Mouse (Mus musculus): ENCODE data around the gene Sult1d1. TPM values are rescaled to one million over a fixed set of nuclear protein-coding genes. Genes with fewer than 3 reads are reported as not detected.
"Not testable (repeated sequence)": the region's sequence is repeated elsewhere in the genome, so short reads cannot be mapped to it uniquely, and the experiment has no call there.

Sult1d1 gene
- polyA plus RNA-seq, 1 experiment from 2014 or later: not detected

- no peak overlapping the region for H3K4me3 ChIP-seq (ENCODE audit: low read depth, low read length)
- ATAC-seq (ENCODE audit: low FRiP score) (no peak), DNase-seq (ENCODE audit: low spot score) (no peak)
- no peak overlapping the region for H3K9ac ChIP-seq (ENCODE audit: low read depth, low read length)
- H3K4me1 ChIP-seq (replicated peaks; ENCODE audit: control insufficient read depth, insufficient read depth, low read length): no peaks in the 10 kb centered on the region
- no peaks in the 10 kb centered on the region for H3K27me3 ChIP-seq (ENCODE audit: control insufficient read depth, insufficient read depth, low read length)
- no peaks in the 10 kb centered on the region for H3K36me3 ChIP-seq (ENCODE audit: control insufficient read depth, insufficient read depth, low read length)
- H3K4me2 ChIP-seq (replicated peaks; ENCODE audit: low read depth, low read length): no peak overlapping the region
- WGBS: 82% methylated on average over 2 of the region's 2 CpGs
- no peaks in the 10 kb centered on the region for H3K9me3 ChIP-seq (ENCODE audit: control insufficient read depth, low read length)
- H3K27ac ChIP-seq (ENCODE audit: low read depth, low read length): no peak overlapping the region
These were observed 36.5 kb downstream of the Sult1d1 start for GRCm38 (mm10) chr5:87532288-87532687.

GRCm38 (mm10) chr5:87523561-87523960 lies 45.3 kb downstream of the Sult1d1 start:
- not testable (repeated sequence) for DNase-seq (ENCODE audit: low spot score); H3K9me3 ChIP-seq (ENCODE audit: control insufficient read depth, low read length); H3K27ac ChIP-seq (ENCODE audit: low read depth, low read length); H3K4me1 ChIP-seq (replicated peaks; ENCODE audit: control insufficient read depth, insufficient read depth, low read length); H3K9ac ChIP-seq (ENCODE audit: low read depth, low read length); H3K27me3 ChIP-seq (ENCODE audit: control insufficient read depth, insufficient read depth, low read length); H3K36me3 ChIP-seq (ENCODE audit: control insufficient read depth, insufficient read depth, low read length); H3K4me3 ChIP-seq (ENCODE audit: low read depth, low read length); ATAC-seq (ENCODE audit: low FRiP score); H3K4me2 ChIP-seq (replicated peaks; ENCODE audit: low read depth, low read length)
- WGBS: 89% methylated on average over 2 of the region's 2 CpGs

GRCm38 (mm10) chr5:87505776-87506458 lies 62.9 kb downstream of the Sult1d1 start:
- Histone ChIP-seq H3K9me3 (ENCODE audit: control insufficient read depth, low read length) (no peaks in the 10 kb centered on the region), H3K27me3 (ENCODE audit: control insufficient read depth, insufficient read depth, low read length) (no peaks in the 10 kb centered on the region), H3K36me3 (ENCODE audit: control insufficient read depth, insufficient read depth, low read length) (no peaks in the 10 kb centered on the region), H3K4me2 (replicated peaks; ENCODE audit: low read depth, low read length) (no peak overlapping the region), H3K4me1 (replicated peaks; ENCODE audit: control insufficient read depth, insufficient read depth, low read length) (no peaks in the 10 kb centered on the region), H3K9ac (ENCODE audit: low read depth, low read length) (no peak overlapping the region), H3K27ac (ENCODE audit: low read depth, low read length) (no peak overlapping the region), H3K4me3 (ENCODE audit: low read depth, low read length) (no peak overlapping the region)
- ATAC-seq (ENCODE audit: low FRiP score): no peak
- 69% methylated on average over 4 of the region's 4 CpGs for WGBS
- no peak for DNase-seq (ENCODE audit: low spot score)

Other genes with a start within 250 kb of the Sult1d1 start
- not detected in 2 replicates for gene Ugt2a3, start 231.8 kb downstream of the Sult1d1 start, polyA plus RNA-seq (2014; fragmentation: Nextera tagmentation; extraction: Ambion mirVana)
- gene Ugt2b38, start 144.8 kb downstream of the Sult1d1 start, polyA plus RNA-seq (2014; fragmentation: Nextera tagmentation; extraction: Ambion mirVana): not detected in 2 replicates
- not detected in 2 replicates for gene Ugt2a2, start 86.8 kb downstream of the Sult1d1 start, polyA plus RNA-seq (2014; fragmentation: Nextera tagmentation; extraction: Ambion mirVana)
- not detected in 2 replicates for gene Gm43638, start 82.2 kb downstream of the Sult1d1 start, polyA plus RNA-seq (2014; fragmentation: Nextera tagmentation; extraction: Ambion mirVana)
- not detected in 2 replicates for gene Ugt2a1, start 78.2 kb downstream of the Sult1d1 start, polyA plus RNA-seq (2014; fragmentation: Nextera tagmentation; extraction: Ambion mirVana)
- 0.06 TPM in 1 of 2 replicates, not detected in the other for gene Sult1b1, start 30.8 kb downstream of the Sult1d1 start, polyA plus RNA-seq (2014; fragmentation: Nextera tagmentation; extraction: Ambion mirVana)
- gene Sult1e1, start 22.6 kb upstream of the Sult1d1 start, polyA plus RNA-seq (2014; fragmentation: Nextera tagmentation; extraction: Ambion mirVana): not detected in 2 replicates
- not detected in 2 replicates for gene Csn1s1, start 97.2 kb upstream of the Sult1d1 start, polyA plus RNA-seq (2014; fragmentation: Nextera tagmentation; extraction: Ambion mirVana)
- gene Csn2, start 130.6 kb upstream of the Sult1d1 start, polyA plus RNA-seq (2014; fragmentation: Nextera tagmentation; extraction: Ambion mirVana): not detected in 2 replicates
- gene Csn1s2a, start 205.5 kb upstream of the Sult1d1 start, polyA plus RNA-seq (2014; fragmentation: Nextera tagmentation; extraction: Ambion mirVana): not detected in 2 replicates
- not detected in 2 replicates for gene Csn1s2b, start 239.1 kb upstream of the Sult1d1 start, polyA plus RNA-seq (2014; fragmentation: Nextera tagmentation; extraction: Ambion mirVana)